Mouse (Mus musculus) heart, postnatal 0 days (tissue): ENCODE results near the gene Tha1. TPM values are rescaled to one million over a fixed set of nuclear protein-coding genes. Genes with fewer than 3 reads are reported as not detected.

ENCODE experiments used
- ATAC-seq: fragments of 200-750 bp; cut with Nextera tagmentation; 2 replicates; pipeline ENCODE4 v1.8.0; 2017; ENCODE audit warnings: low read depth, moderate number of reproducible peaks, moderate library complexity; ENCODE audit not compliant: insufficient read depth
- DNase-seq: peaks from one replicate; pipeline ENCODE4 v3.0.0-alpha.2; 2016; ENCODE audit warnings: low spot score
- H3K27ac ChIP-seq: fragments of 300-500 bp; sonication (generic); 2 replicates; pipeline ENCODE4 v1.5.1; 2014; ENCODE audit warnings: low read depth, mild to moderate bottlenecking
- H3K27me3 ChIP-seq: fragments of 300-500 bp; sonication (generic); 2 replicates; pipeline ENCODE4 v1.6.1; 2014; ENCODE audit warnings: low read length, mixed read lengths; ENCODE audit not compliant: control insufficient read depth, insufficient read depth
- H3K36me3 ChIP-seq: fragments of 300-500 bp; sonication (generic); replicated peaks from 2 replicates; pipeline ENCODE4 v1.6.1; 2014; ENCODE audit warnings: low read length, mixed read lengths; ENCODE audit not compliant: control insufficient read depth, insufficient read depth
- H3K4me1 ChIP-seq: fragments of 300-500 bp; sonication (generic); 2 replicates; pipeline ENCODE4 v1.6.1; 2014; ENCODE audit warnings: antibody characterized with exemption; ENCODE audit not compliant: control insufficient read depth, insufficient read depth
- H3K4me2 ChIP-seq: fragments of 300-500 bp; sonication (generic); 2 replicates; pipeline ENCODE4 v1.6.1; 2014; ENCODE audit warnings: low read depth, mild to moderate bottlenecking, low read length, moderate library complexity
- H3K4me3 ChIP-seq: fragments of 300-500 bp; sonication (generic); 2 replicates; pipeline ENCODE4 v1.5.1; 2014; ENCODE audit warnings: low read depth, low read length
- H3K9ac ChIP-seq: fragments of 300-500 bp; sonication (generic); replicated peaks from 2 replicates; pipeline ENCODE4 v1.6.1; 2014; ENCODE audit warnings: low read depth, low read length, mixed read lengths
- H3K9me3 ChIP-seq: fragments of 300-500 bp; sonication (generic); replicated peaks from 2 replicates; pipeline ENCODE4 v1.6.1; 2016; ENCODE audit warnings: low read length; ENCODE audit not compliant: control insufficient read depth
- CTCF ChIP-seq: IDR thresholded peaks from 2 replicates; pipeline ENCODE4 v1.5.1; 2016; ENCODE audit warnings: antibody characterized with exemption, control low read depth, low read depth
- EP300 ChIP-seq: IDR thresholded peaks from 2 replicates; pipeline ENCODE4 v1.6.1; 2016; ENCODE audit warnings: antibody characterized with exemption, low read depth
- WGBS: fragments of 180-500 bp; shearing (Covaris S2); extraction: QIAGEN DNeasy Blood & Tissue Kit; methylation state at CpG from one replicate; pipeline ENCODE4 v1.1.7; 2014; 5-methylcytosine and 5-hydroxymethylcytosine counted together
- polyA plus RNA-seq: library from polyadenylated mRNA; unstranded; fragments of >200 nt; fragmentation: Nextera tagmentation; extraction: Ambion mirVana; gene quantifications from 2 replicates; pipeline ENCODE4 v1.2.1, GENCODE M21; 2015
- total RNA-seq: library from RNA; depleted of rRNA; stranded (reverse); fragments of >200 nt; gene quantifications from 2 replicates; pipeline ENCODE4 v1.2.3, GENCODE M21; 2014; ENCODE audit warnings: low replicate concordance

The Tha1 gene
- total and polyA plus RNA-seq, 2 experiments from 2014 or later, result 7.8 to 9.4 TPM

GRCm38 (mm10) chr11:117880977-117881358 is 7.7 kb upstream of the Tha1 start:
- TF ChIP-seq EP300 (no peak), CTCF (no peak)
- Histone ChIP-seq H3K9me3 (no peaks in the 10 kb centered on the region), H3K4me2 (no peak overlapping the region), H3K36me3 (no peaks in the 10 kb centered on the region), H3K9ac (0 out of 2 replicates have a peak overlapping the region, but pooled peaks have one; percentile 31), H3K27me3 (no peaks in the 10 kb centered on the region), H3K4me1 (peaks cover 17% of the 10 kb centered on the region), H3K4me3 (no peak overlapping the region), H3K27ac (0 out of 2 replicates have a peak overlapping the region, but pooled peaks have one; percentile 10)
- WGBS, result 69% methylated on average over 6 of the region's 6 CpGs
- no peak for ATAC-seq
- no peak for DNase-seq

- TF ChIP-seq EP300, result no peak
- H3K4me1 ChIP-seq, result peaks cover 22% of the 10 kb centered on the region
- H3K4me2 ChIP-seq, result no peak overlapping the region
- no peak overlapping the region for H3K4me3 ChIP-seq
- no peaks in the 10 kb centered on the region for H3K9me3 ChIP-seq
- no peak overlapping the region for H3K9ac ChIP-seq
- no peaks in the 10 kb centered on the region for H3K36me3 ChIP-seq
- no peak overlapping the region for H3K27ac ChIP-seq
- no peak for ATAC-seq
- 79% methylated on average over 9 of the region's 9 CpGs for WGBS
- H3K27me3 ChIP-seq, result no peaks in the 10 kb centered on the region
- DNase-seq, result no peak
Observed at GRCm38 (mm10) chr11:117880336-117880976, 7.2 kb upstream of the Tha1 start.

- H3K27me3 ChIP-seq, result no peaks in the 10 kb centered on the region
- H3K36me3 ChIP-seq, result no peaks in the 10 kb centered on the region
- no peaks in the 10 kb centered on the region for H3K9me3 ChIP-seq
- H3K4me3 ChIP-seq, result no peak overlapping the region
- DNase-seq (no peak), ATAC-seq (no peak)
- H3K4me1 ChIP-seq, result peaks cover 25% of the 10 kb centered on the region
- no peak for TF ChIP-seq CTCF
- TF ChIP-seq EP300, result no peak
- WGBS, result 80% methylated on average over 6 of the region's 6 CpGs
- H3K9ac ChIP-seq, result no peak overlapping the region
- H3K4me2 ChIP-seq, result no peak overlapping the region
- H3K27ac ChIP-seq, result no peak overlapping the region
Observed at GRCm38 (mm10) chr11:117879676-117880075, 6.4 kb upstream of the Tha1 start.

GRCm38 (mm10) chr11:117878892-117879291 is 5.6 kb upstream of the Tha1 start:
- Histone ChIP-seq H3K27ac (peak overlapping the region; percentile 49), H3K36me3 (no peaks in the 10 kb centered on the region), H3K4me1 (peaks cover 25% of the 10 kb centered on the region), H3K4me2 (peak overlapping the region; percentile 49), H3K4me3 (no peak overlapping the region), H3K9ac (0 out of 2 replicates have a peak overlapping the region, but pooled peaks have one; percentile 10), H3K9me3 (no peaks in the 10 kb centered on the region), H3K27me3 (no peaks in the 10 kb centered on the region)
- no peak for TF ChIP-seq EP300
- TF ChIP-seq CTCF, result no peak
- ATAC-seq (no peak), DNase-seq (no peak)
- 51% methylated on average over 8 of the region's 8 CpGs for whole genome bisulfite sequencing

GRCm38 (mm10) chr11:117877917-117878745 is 4.8 kb upstream of the Tha1 start:
- ATAC-seq, result peak; percentile 56
- DNase-seq, result peak; percentile 43
- Histone ChIP-seq H3K4me1 (peaks cover 25% of the 10 kb centered on the region), H3K4me3 (peak overlapping the region; percentile 6; the same call in 1 of the 2 replicates), H3K27me3 (no peaks in the 10 kb centered on the region), H3K27ac (peak overlapping the region; percentile 49), H3K9ac (0 out of 2 replicates have a peak overlapping the region, but pooled peaks have one; percentile 10), H3K4me2 (peak overlapping the region; percentile 49), H3K36me3 (no peaks in the 10 kb centered on the region), H3K9me3 (no peaks in the 10 kb centered on the region)
- TF ChIP-seq EP300 (no peak), CTCF (no peak)
- 9% methylated on average over 13 of the region's 13 CpGs for WGBS
